Mouse (Mus musculus) kidney, embryonic 16.5 days (tissue): ENCODE results near the gene Timm23. TPM values are rescaled to one million over a fixed set of nuclear protein-coding genes. Genes with fewer than 3 reads are reported as not detected.

Source experiments
- ATAC-seq: fragments of 200-750 bp; cut with Nextera tagmentation; 2 replicates; pipeline ENCODE4 v1.8.0; 2017; ENCODE audit warnings: moderate TSS enrichment; ENCODE audit not compliant: low FRiP score, low TSS enrichment
- H3K27ac ChIP-seq: fragments of 300-500 bp; sonication (generic); 2 replicates; pipeline ENCODE4 v1.5.1; 2014; ENCODE audit warnings: low read length
- H3K27me3 ChIP-seq: fragments of 300-500 bp; sonication (generic); 2 replicates; pipeline ENCODE4 v1.6.1; 2014; ENCODE audit warnings: low read length, control low read depth, mixed read lengths; ENCODE audit not compliant: insufficient read depth
- H3K36me3 ChIP-seq: fragments of 300-500 bp; sonication (generic); 2 replicates; pipeline ENCODE4 v1.6.1; 2014; ENCODE audit warnings: low read length, control low read depth, mixed read lengths; ENCODE audit not compliant: insufficient read depth
- H3K4me1 ChIP-seq: fragments of 300-500 bp; sonication (generic); 2 replicates; pipeline ENCODE4 v1.6.1; 2014; ENCODE audit warnings: low read length, control low read depth, mixed read lengths; ENCODE audit not compliant: insufficient read depth
- H3K4me2 ChIP-seq: fragments of 300-500 bp; sonication (generic); replicated peaks from 2 replicates; pipeline ENCODE4 v1.6.1; 2014; ENCODE audit warnings: low read depth, low read length
- H3K4me3 ChIP-seq: fragments of 300-500 bp; sonication (generic); 2 replicates; pipeline ENCODE4 v1.5.1; 2014; ENCODE audit warnings: mild to moderate bottlenecking, low read length
- H3K9ac ChIP-seq: fragments of 300-500 bp; sonication (generic); replicated peaks from 2 replicates; pipeline ENCODE4 v1.6.1; 2014; ENCODE audit warnings: low read length
- H3K9me3 ChIP-seq: fragments of 300-500 bp; sonication (generic); 2 replicates; pipeline ENCODE4 v1.6.1; 2016; ENCODE audit warnings: low read length, control low read depth
- WGBS: fragments of 180-500 bp; shearing (Covaris S2); extraction: QIAGEN DNeasy Blood & Tissue Kit; methylation state at CpG from one replicate; pipeline ENCODE4 v1.1.7; 2014; 5-methylcytosine and 5-hydroxymethylcytosine counted together
- polyA plus RNA-seq: library from polyadenylated mRNA; unstranded; fragments of >200 nt; fragmentation: Nextera tagmentation; extraction: Ambion mirVana; gene quantifications from 2 replicates; pipeline ENCODE4 v1.2.1, GENCODE M21; 2015

Timm23 gene
- polyA plus RNA-seq, 1 experiment from 2014 or later: 302 TPM

- no peak overlapping the region for H3K27ac ChIP-seq
- no peaks in the 10 kb centered on the region for H3K27me3 ChIP-seq
- H3K9me3 ChIP-seq: no peaks in the 10 kb centered on the region
- H3K4me2 ChIP-seq: peak overlapping the region; percentile 93; the same call in 1 of the 2 replicates
- H3K36me3 ChIP-seq: peaks cover 4% of the 10 kb centered on the region; the same call in 1 of the 2 replicates
- ATAC-seq: no peak
- H3K9ac ChIP-seq: no peak overlapping the region
- H3K4me1 ChIP-seq: peaks cover 28% of the 10 kb centered on the region
- WGBS: 62% methylated on average over 1 of the region's 1 CpGs
- H3K4me3 ChIP-seq: no peak overlapping the region
These were observed 34.9 kb downstream of the Timm23 start for GRCm38 (mm10) chr14:32166840-32167239.

DNA sequence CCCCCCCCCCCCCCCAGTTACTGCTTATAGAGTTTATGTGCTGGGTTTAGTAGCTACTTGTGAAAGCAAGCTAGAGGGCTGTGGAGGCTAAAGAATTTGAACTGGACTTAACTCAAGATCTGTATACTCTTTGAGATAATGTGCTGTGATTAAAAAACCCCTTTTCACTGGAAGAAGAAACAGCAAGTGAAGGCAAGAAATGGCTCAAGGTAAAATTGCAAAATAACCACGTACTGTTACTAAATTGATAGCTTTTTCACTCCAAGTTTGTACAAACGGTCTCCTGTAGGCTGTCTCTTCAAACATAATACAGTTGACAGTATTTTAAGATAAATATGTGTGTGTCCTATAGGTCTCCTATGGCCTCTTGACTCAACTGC is 35.6 kb downstream of the Timm23 start:
- no peak overlapping the region; the same call in 1 of the 2 replicates for H3K27ac ChIP-seq

GRCm38 (mm10) chr14:32165278-32166061 is 36.2 kb downstream of the Timm23 start:
- under 1% methylated on average over 42 of the region's 42 CpGs for WGBS
- peak overlapping the region; percentile 68 for H3K9ac ChIP-seq
- ATAC-seq: peak; percentile 89
- H3K27me3 ChIP-seq: no peaks in the 10 kb centered on the region
- peak overlapping the region; percentile 59 for H3K4me3 ChIP-seq
- no peaks in the 10 kb centered on the region for H3K36me3 ChIP-seq
- H3K27ac ChIP-seq: peak overlapping the region; percentile 92
- H3K4me1 ChIP-seq: peaks cover 32% of the 10 kb centered on the region
- H3K9me3 ChIP-seq: no peaks in the 10 kb centered on the region
- peak overlapping the region; percentile 93 for H3K4me2 ChIP-seq

More for the DNA sequence above, 35.6 kb downstream of the Timm23 start:
- H3K9me3 ChIP-seq: no peaks in the 10 kb centered on the region
- WGBS: 70% methylated on average over 2 of the region's 2 CpGs
- H3K9ac ChIP-seq: no peak overlapping the region
- H3K4me3 ChIP-seq: peak overlapping the region; percentile 59
- no peak for ATAC-seq
- H3K27me3 ChIP-seq: no peaks in the 10 kb centered on the region
- peaks cover 2% of the 10 kb centered on the region; the same call in 1 of the 2 replicates for H3K36me3 ChIP-seq
- peaks cover 32% of the 10 kb centered on the region for H3K4me1 ChIP-seq
- H3K4me2 ChIP-seq: peak overlapping the region; percentile 93

GRCm38 (mm10) chr14:32164173-32165051 is 37.3 kb downstream of the Timm23 start:
- Histone ChIP-seq H3K4me3 (no peak overlapping the region), H3K36me3 (no peaks in the 10 kb centered on the region), H3K27me3 (no peaks in the 10 kb centered on the region), H3K9me3 (no peaks in the 10 kb centered on the region), H3K4me1 (peaks cover 32% of the 10 kb centered on the region), H3K27ac (peak overlapping the region; percentile 16; the same call in 1 of the 2 replicates), H3K4me2 (peak overlapping the region; percentile 93), H3K9ac (no peak overlapping the region; the same call in 1 of the 2 replicates)
- 80% methylated on average over 8 of the region's 8 CpGs for WGBS
- no peak for ATAC-seq

GRCm38 (mm10) chr14:32163203-32163888 is 38.4 kb downstream of the Timm23 start:
- no peaks in the 10 kb centered on the region for H3K36me3 ChIP-seq
- H3K27me3 ChIP-seq: no peaks in the 10 kb centered on the region
- no peak overlapping the region for H3K27ac ChIP-seq
- ATAC-seq: no peak
- no peaks in the 10 kb centered on the region for H3K9me3 ChIP-seq
- 92% methylated on average over 11 of the region's 11 CpGs for WGBS
- H3K4me1 ChIP-seq: peaks cover 32% of the 10 kb centered on the region
- H3K4me2 ChIP-seq: no peak overlapping the region
- no peak overlapping the region for H3K9ac ChIP-seq
- H3K4me3 ChIP-seq: no peak overlapping the region

DNA sequence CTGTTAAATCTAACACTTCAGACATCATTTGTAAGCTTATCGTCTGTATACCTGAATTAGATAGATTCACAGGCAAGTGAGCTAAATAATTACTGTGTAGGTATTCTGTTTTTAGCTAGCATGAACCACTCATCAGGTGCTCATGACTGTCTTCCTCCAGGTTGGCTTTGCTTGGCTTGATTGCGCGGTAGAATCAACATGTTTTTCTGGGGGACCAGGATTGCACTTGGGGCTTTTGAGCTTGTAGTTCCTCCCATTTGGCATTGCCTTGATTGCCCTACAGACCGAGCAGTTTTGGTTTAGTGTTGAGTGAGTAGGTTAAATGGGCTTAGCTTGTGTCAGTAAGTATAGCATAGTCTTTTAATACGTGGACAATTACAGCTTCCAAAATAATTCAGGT is 39.5 kb downstream of the Timm23 start:
- H3K9me3 ChIP-seq: no peaks in the 10 kb centered on the region
- WGBS: 91% methylated on average over 5 of the region's 5 CpGs
- no peak overlapping the region for H3K27ac ChIP-seq
- no peaks in the 10 kb centered on the region for H3K27me3 ChIP-seq
- no peak overlapping the region for H3K4me2 ChIP-seq
- H3K9ac ChIP-seq: no peak overlapping the region
- no peak for ATAC-seq
- H3K4me3 ChIP-seq: no peak overlapping the region
- peaks cover 32% of the 10 kb centered on the region for H3K4me1 ChIP-seq
- H3K36me3 ChIP-seq: no peaks in the 10 kb centered on the region

DNA sequence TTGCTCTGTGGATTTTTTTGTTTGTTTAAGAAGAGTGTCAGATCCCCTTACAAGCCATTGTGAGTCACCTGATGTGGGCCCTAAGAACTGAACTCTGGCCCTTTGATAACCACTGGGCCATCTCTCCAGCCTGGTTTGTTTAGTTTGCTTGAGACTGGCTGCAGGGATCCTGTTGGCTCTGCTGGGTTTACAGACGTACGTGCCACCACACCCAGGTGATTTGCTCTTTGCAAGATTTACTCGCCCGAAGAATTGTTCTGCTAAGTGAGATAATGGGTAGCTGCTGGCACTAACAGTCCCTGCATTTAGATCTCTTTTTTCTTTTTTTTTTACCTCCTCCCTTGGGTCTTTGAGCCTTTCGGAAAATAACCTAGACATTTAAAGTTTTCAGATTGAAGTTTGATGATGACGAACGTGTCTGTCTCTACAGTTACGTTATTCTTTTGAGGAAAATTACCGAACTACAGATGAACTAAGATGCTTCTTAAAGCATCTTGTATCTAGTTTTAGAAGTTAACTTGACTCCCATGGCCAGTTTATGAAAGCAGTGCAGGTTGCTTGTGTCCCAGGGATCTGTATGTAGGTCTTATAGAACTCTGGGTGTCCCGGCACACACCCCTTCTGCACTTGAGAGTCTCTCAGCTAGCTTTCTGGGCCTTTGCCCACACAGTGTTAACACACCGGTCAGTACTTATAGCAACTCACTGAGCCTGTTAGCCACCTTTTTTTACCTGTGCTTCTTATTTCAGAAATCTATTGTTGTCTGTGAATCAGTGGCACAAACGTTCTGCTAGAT is 40.4 kb downstream of the Timm23 start:
- H3K27me3 ChIP-seq: no peaks in the 10 kb centered on the region
- peak overlapping the region; percentile 91 for H3K4me2 ChIP-seq
- peak overlapping the region; percentile 92 for H3K4me3 ChIP-seq
- no peak overlapping the region for H3K27ac ChIP-seq
- no peak for ATAC-seq
- H3K4me1 ChIP-seq: peaks cover 28% of the 10 kb centered on the region
- H3K36me3 ChIP-seq: no peaks in the 10 kb centered on the region
- 85% methylated on average over 12 of the region's 12 CpGs for WGBS
- no peaks in the 10 kb centered on the region for H3K9me3 ChIP-seq
- H3K9ac ChIP-seq: peak overlapping the region; percentile 90

DNA sequence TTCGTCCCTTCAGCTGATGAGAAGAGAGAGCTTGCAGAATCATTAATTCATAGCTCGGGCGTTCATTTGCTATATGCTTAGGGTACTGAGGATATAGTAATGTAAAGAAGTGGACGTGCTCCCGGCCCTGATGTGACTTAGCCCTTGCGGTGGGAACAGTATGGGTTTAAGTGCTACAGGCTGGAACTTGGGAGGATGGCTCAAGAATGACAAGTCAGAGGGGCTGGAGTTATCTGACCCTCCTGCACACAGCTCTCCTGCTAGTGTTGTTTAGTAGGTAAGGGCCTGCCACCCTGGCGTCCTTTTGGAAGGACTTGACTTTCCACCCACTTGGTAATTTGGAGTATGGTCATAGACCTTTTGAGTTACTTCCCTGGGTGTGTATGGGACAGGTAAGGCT is 41.1 kb downstream of the Timm23 start:
- ATAC-seq: no peak
- peak overlapping the region; percentile 91 for H3K4me2 ChIP-seq
- H3K27ac ChIP-seq: peak overlapping the region; percentile 85
- H3K9ac ChIP-seq: peak overlapping the region; percentile 90
- no peaks in the 10 kb centered on the region for H3K27me3 ChIP-seq
- peaks cover 23% of the 10 kb centered on the region for H3K4me1 ChIP-seq
- no peaks in the 10 kb centered on the region for H3K36me3 ChIP-seq
- H3K9me3 ChIP-seq: no peaks in the 10 kb centered on the region
- 30% methylated on average over 7 of the region's 7 CpGs for WGBS
- H3K4me3 ChIP-seq: peak overlapping the region; percentile 92
